Mouse (Mus musculus): Measurements from ENCODE around the gene Espn.

Espn gene

GRCm38 (mm10) chr4:152143632-152144031 is 8.5 kb downstream of the Espn start:
- no peak for DNase-seq

- DNase-seq: peak; percentile 20
Observed at GRCm38 (mm10) chr4:152141521-152142135, 10.5 kb downstream of the Espn start.

- no peak for DNase-seq
Observed at GRCm38 (mm10) chr4:152140441-152140840, 11.7 kb downstream of the Espn start.

GRCm38 (mm10) chr4:152138497-152139260 is 13.5 kb downstream of the Espn start:
- DNase-seq: peak; percentile 79

GRCm38 (mm10) chr4:152136876-152137250 is 15.3 kb downstream of the Espn start:
- no peak for DNase-seq

GRCm38 (mm10) chr4:152136112-152136875 is 15.9 kb downstream of the Espn start:
- no peak for DNase-seq

- DNase-seq: no peak
Observed at GRCm38 (mm10) chr4:152135363-152135762, 16.8 kb downstream of the Espn start.

GRCm38 (mm10) chr4:152134507-152134906 is 17.7 kb downstream of the Espn start:
- peak; percentile 33 for DNase-seq

- no peak for DNase-seq
Observed at GRCm38 (mm10) chr4:152133213-152133612, 19.0 kb downstream of the Espn start.

- DNase-seq: no peak
Observed at GRCm38 (mm10) chr4:152132772-152133169, 19.4 kb downstream of the Espn start.

GRCm38 (mm10) chr4:152131809-152132771 is 20.1 kb downstream of the Espn start:
- DNase-seq: no peak

- peak; percentile 58 for DNase-seq
Observed at GRCm38 (mm10) chr4:152130771-152131653, 21.2 kb downstream of the Espn start.

GRCm38 (mm10) chr4:152129395-152129930 is 22.7 kb downstream of the Espn start:
- no peak for DNase-seq

GRCm38 (mm10) chr4:152128784-152129183 is 23.4 kb downstream of the Espn start:
- no peak for DNase-seq

- DNase-seq: no peak
Observed at GRCm38 (mm10) chr4:152127884-152128283, 24.3 kb downstream of the Espn start.

GRCm38 (mm10) chr4:152126026-152126920 is 25.9 kb downstream of the Espn start:
- DNase-seq: no peak

GRCm38 (mm10) chr4:152125161-152126025 is 26.8 kb downstream of the Espn start:
- no peak for DNase-seq

GRCm38 (mm10) chr4:152124361-152124961 is 27.7 kb downstream of the Espn start:
- DNase-seq: no peak

GRCm38 (mm10) chr4:152121183-152121505 is 31.0 kb downstream of the Espn start:
- DNase-seq: no peak

Measured in right cerebral cortex, postnatal 25 days (tissue).